Mouse (Mus musculus) CH12.LX (cell line): Measurements from ENCODE around the gene Trio. TPM values are rescaled to one million over a fixed set of nuclear protein-coding genes. Genes with fewer than 3 reads are reported as not detected.

Experiments used
- DNase-seq: peaks from one replicate; pipeline ENCODE4 v3.0.0-alpha.2; 2013; ENCODE audit errors: extremely low read depth
- H3K27ac ChIP-seq: 2 replicates; pipeline ENCODE4 v1.5.1; 2012; ENCODE audit warnings: low read depth, mild to moderate bottlenecking, control low read depth, moderate library complexity; ENCODE audit not compliant: insufficient read depth
- H3K27me3 ChIP-seq: replicated peaks from 2 replicates; pipeline ENCODE3; 2012; ENCODE audit warnings: inconsistent platforms
- H3K36me3 ChIP-seq, 2 experiments: replicated peaks in 1 of 2; 2 replicates each; pipeline versions ENCODE3 to v1.6.1; 2012; ENCODE audit warnings: inconsistent platforms in 1 of 2, low read length in 1 of 2, mild to moderate bottlenecking in 1 of 2, mixed read lengths in 1 of 2, moderate library complexity in 1 of 2; ENCODE audit not compliant: control insufficient read depth in 1 of 2, insufficient read depth in 1 of 2
- H3K4me1 ChIP-seq, 2 experiments: 2 replicates each; pipeline ENCODE4 v1.6.1; 2012; ENCODE audit warnings: inconsistent platforms in 1 of 2, moderate library complexity in 1 of 2; ENCODE audit not compliant: insufficient read depth in 2 of 2, control insufficient read depth in 1 of 2
- H3K4me2 ChIP-seq: 2 replicates; pipeline ENCODE4 v1.6.1; 2012; ENCODE audit warnings: low read depth, mild to moderate bottlenecking, control low read depth; ENCODE audit not compliant: poor library complexity, insufficient read depth, severe bottlenecking
- H3K4me3 ChIP-seq, 3 experiments: fragments of 150-350 bp in 1 of 3; sonication (generic) in 1 of 3; replicated peaks in 1 of 3; 2 replicates each; pipeline versions ENCODE3 to v1.5.1; 2011 to 2012; ENCODE audit warnings: low read depth in 2 of 3, low read length in 2 of 3, mild to moderate bottlenecking in 2 of 3, moderate library complexity in 2 of 3, control low read depth in 1 of 3, improper control_type of control experiment in 1 of 3, inconsistent platforms in 1 of 3, mixed read lengths in 1 of 3; ENCODE audit not compliant: poor library complexity in 1 of 3
- H3K79me2 ChIP-seq: replicated peaks from 2 replicates; pipeline ENCODE4 v1.6.1; 2012; ENCODE audit warnings: mild to moderate bottlenecking, moderate library complexity; ENCODE audit not compliant: control insufficient read depth, poor library complexity, insufficient read depth, severe bottlenecking; ENCODE audit errors: extremely low read depth
- H3K9ac ChIP-seq: 2 replicates; pipeline ENCODE4 v1.6.1; 2012; ENCODE audit warnings: low read depth, mild to moderate bottlenecking, control low read depth, moderate library complexity; ENCODE audit not compliant: insufficient read depth
- H3K9me3 ChIP-seq: replicated peaks from 2 replicates; pipeline ENCODE3; 2012; ENCODE audit warnings: low read length, inconsistent platforms, mixed read lengths
- CHD1 ChIP-seq: IDR thresholded peaks from 2 replicates; pipeline ENCODE4 v1.6.1; 2012; ENCODE audit warnings: low read depth, low read length, improper control_type of control experiment, inconsistent platforms
- ELF1 ChIP-seq: IDR thresholded peaks from 2 replicates; pipeline ENCODE4 v1.6.1; 2014; ENCODE audit warnings: low read depth, mild to moderate bottlenecking, inconsistent platforms, low read length, improper control_type of control experiment
- EP300 ChIP-seq: IDR thresholded peaks from 2 replicates; pipeline ENCODE4 v1.6.1; 2011; ENCODE audit warnings: low read length, improper control_type of control experiment
- GABPA ChIP-seq: IDR thresholded peaks from 2 replicates; pipeline ENCODE4 v1.6.1; 2012; ENCODE audit warnings: low read depth, low read length, improper control_type of control experiment, inconsistent platforms; ENCODE audit not compliant: insufficient replicate concordance
- HCFC1 ChIP-seq: IDR thresholded peaks from 2 replicates; pipeline ENCODE4 v1.6.1; 2012; ENCODE audit warnings: low read depth, mild to moderate bottlenecking, inconsistent platforms, low read length, improper control_type of control experiment
- IRF4 ChIP-seq: IDR thresholded peaks from 2 replicates; pipeline ENCODE4 v1.6.1; 2014; ENCODE audit warnings: low read depth, mild to moderate bottlenecking, inconsistent platforms, low read length, improper control_type of control experiment
- KAT2A ChIP-seq: IDR thresholded peaks from 2 replicates; pipeline ENCODE4 v1.6.1; 2012; ENCODE audit warnings: low read length, improper control_type of control experiment, inconsistent platforms; ENCODE audit not compliant: insufficient replicate concordance
- MAZ ChIP-seq: IDR thresholded peaks from 2 replicates; pipeline ENCODE4 v1.6.1; 2012; ENCODE audit warnings: low read depth, mild to moderate bottlenecking, inconsistent platforms, low read length, improper control_type of control experiment, moderate library complexity
- MEF2A ChIP-seq: IDR thresholded peaks from 2 replicates; pipeline ENCODE4 v1.6.1; 2014; ENCODE audit warnings: low read depth, mild to moderate bottlenecking, inconsistent platforms, low read length, improper control_type of control experiment, borderline replicate concordance
- MXI1 ChIP-seq: IDR thresholded peaks from 2 replicates; pipeline ENCODE4 v1.6.1; 2011; ENCODE audit warnings: mild to moderate bottlenecking, low read depth, low read length, improper control_type of control experiment
- NELFE ChIP-seq: IDR thresholded peaks from 2 replicates; pipeline ENCODE4 v1.6.1; 2011; ENCODE audit warnings: low read depth, low read length, improper control_type of control experiment
- NRF1 ChIP-seq: IDR thresholded peaks from 2 replicates; pipeline ENCODE4 v1.6.1; 2014; ENCODE audit warnings: low read depth, mild to moderate bottlenecking, inconsistent platforms, low read length, improper control_type of control experiment, moderate library complexity
- POLR2A ChIP-seq: IDR thresholded peaks from 2 replicates; pipeline ENCODE4 v1.6.1; 2011; ENCODE audit warnings: low read depth, mild to moderate bottlenecking, improper control_type of control experiment, low read length
- POLR2AphosphoS2 ChIP-seq: IDR thresholded peaks from 2 replicates; pipeline ENCODE4 v1.6.1; 2011; ENCODE audit warnings: low read depth, low read length, improper control_type of control experiment
- RAD21 ChIP-seq: IDR thresholded peaks from 2 replicates; pipeline ENCODE4 v1.6.1; 2011; ENCODE audit warnings: low read depth, mild to moderate bottlenecking, low read length, improper control_type of control experiment, moderate library complexity
- TCF12 ChIP-seq: IDR thresholded peaks from 2 replicates; pipeline ENCODE4 v1.6.1; 2014; ENCODE audit warnings: low read depth, mild to moderate bottlenecking, inconsistent platforms, low read length, improper control_type of control experiment
- UBTF ChIP-seq: IDR thresholded peaks from 2 replicates; pipeline ENCODE4 v1.6.1; 2012; ENCODE audit warnings: low read depth, mild to moderate bottlenecking, inconsistent platforms, low read length, improper control_type of control experiment, moderate library complexity
- USF2 ChIP-seq: conservative IDR thresholded peaks from 2 replicates; pipeline ENCODE4 v1.6.1; 2011; ENCODE audit warnings: low read depth, low read length, improper control_type of control experiment
- ZC3H11A ChIP-seq: IDR thresholded peaks from 2 replicates; pipeline ENCODE4 v1.6.1; 2012; ENCODE audit warnings: low read depth, mild to moderate bottlenecking, inconsistent platforms, low read length, improper control_type of control experiment
- ZNF384 ChIP-seq: IDR thresholded peaks from 2 replicates; pipeline ENCODE4 v1.6.1; 2012; ENCODE audit warnings: low read depth, low read length, improper control_type of control experiment, inconsistent platforms
- dilution Hi-C: fragments of 300-500 bp; cut with MboI; formaldehyde crosslinking; loops from 2 replicates; pipeline ENCODE4 v1.14.3; 2020; ENCODE audit warnings: low sequenced_read_pairs; ENCODE audit not compliant: extremely low pct_unique_long_range_greater_than_20kb, extremely low pct_ligation_motif_present
- in situ Hi-C: fragments of 300-500 bp; cut with MboI; formaldehyde crosslinking; loops from 3 replicates; pipeline ENCODE4 v1.14.3; 2019; ENCODE audit warnings: low sequenced_read_pairs, low pct_ligation_motif_present, low pct_unique_long_range_greater_than_20kb, mixed read lengths
- polyA plus RNA-seq: library from polyadenylated mRNA; unstranded; fragments of >175 nt; gene quantifications from 2 replicates; pipeline ENCODE4 v1.2.1, GENCODE M21; 2012; ENCODE audit warnings: low read depth; ENCODE audit not compliant: insufficient read length
- total RNA-seq, 2 experiments: library from RNA; depleted of rRNA; stranded (reverse); fragments of 300-350 nt in 1 of 2; fragments of >200 nt in 1 of 2; gene quantifications; 2 replicates each; pipeline ENCODE4 v1.2.3; 2012 to 2014

The Trio gene
- total and polyA plus RNA-seq, 3 experiments: 3.9 to 17.5 (median 4.3) TPM

GRCm38 (mm10) chr15:27840125-27840524 lies 185.5 kb downstream of the Trio start:
- no peak for DNase-seq

GRCm38 (mm10) chr15:27831646-27832045 lies 194.0 kb downstream of the Trio start:
- H3K4me3 ChIP-seq: no peak overlapping the region
- TF ChIP-seq KAT2A: no peak
- no peak for TF ChIP-seq HCFC1
- no peak for TF ChIP-seq GABPA
- no peak for TF ChIP-seq IRF4
- no peak for TF ChIP-seq RAD21
- TF ChIP-seq MXI1: no peak
- no peak for TF ChIP-seq ZC3H11A
- no peak for TF ChIP-seq MEF2A
- TF ChIP-seq ZNF384: no peak
- no peak for TF ChIP-seq NELFE
- no peak for TF ChIP-seq USF2
- TF ChIP-seq NRF1: no peak
- no peak for TF ChIP-seq ELF1
- no peak for TF ChIP-seq TCF12
- TF ChIP-seq POLR2AphosphoS2: no peak
- no peak for TF ChIP-seq UBTF
- TF ChIP-seq MAZ: no peak
- TF ChIP-seq CHD1: no peak
- H3K9ac ChIP-seq: no peak overlapping the region
- DNase-seq: no peak
- H3K27me3 ChIP-seq: peaks cover 1% of the 10 kb centered on the region
- no peaks in the 10 kb centered on the region for H3K9me3 ChIP-seq
- no peaks in the 10 kb centered on the region for H3K79me2 ChIP-seq
- dilution Hi-C loops: no loop called here
- in situ Hi-C loops: no loop called here
- peaks cover 5 to 14% of the 10 kb centered on the region in 2 experiments for H3K4me1 ChIP-seq
- H3K27ac ChIP-seq: no peak overlapping the region
- no peak overlapping the region for H3K4me2 ChIP-seq
- peaks cover 0 to 2% of the 10 kb centered on the region in 2 experiments for H3K36me3 ChIP-seq

More at GRCm38 (mm10) chr15:27840125-27840524, 185.5 kb downstream of the Trio start:
- H3K9me3 ChIP-seq: no peaks in the 10 kb centered on the region
- no peaks in the 10 kb centered on the region for H3K27me3 ChIP-seq
- TF ChIP-seq ELF1 (no peak), EP300 (no peak), IRF4 (no peak), POLR2A (no peak)
- no peak overlapping the region for H3K9ac ChIP-seq
- H3K27ac ChIP-seq: no peak overlapping the region
- dilution Hi-C loops (no loop called here), in situ Hi-C loops (loop anchor here (10.0 kb wide), 1 partner anchor 195 kb away; no protein-coding TSS in a partner anchor)
- no peaks in the 10 kb centered on the region for H3K79me2 ChIP-seq
- no peak overlapping the region for H3K4me2 ChIP-seq
- no peak overlapping the region for H3K4me3 ChIP-seq
- H3K36me3 ChIP-seq: peaks cover 0 to 2% of the 10 kb centered on the region in 2 experiments
- H3K4me1 ChIP-seq: peaks cover 0 to 9% of the 10 kb centered on the region in 2 experiments; a peak in 1 of 4 replicates
